Mouse (Mus musculus) limb, embryonic 13.5 days (tissue): ENCODE data around the gene Pex12. TPM values are rescaled to one million over a fixed set of nuclear protein-coding genes. Genes with fewer than 3 reads are reported as not detected.

Source experiments
- ATAC-seq: fragments of 200-750 bp; cut with Nextera tagmentation; 2 replicates; pipeline ENCODE4 v1.8.0; 2017; ENCODE audit warnings: low read depth, moderate number of reproducible peaks, moderate TSS enrichment; ENCODE audit not compliant: low FRiP score
- H3K27ac ChIP-seq: fragments of 300-500 bp; sonication (generic); 2 replicates; pipeline ENCODE4 v1.5.1; 2015; ENCODE audit warnings: inconsistent platforms, mild to moderate bottlenecking, moderate library complexity
- H3K27me3 ChIP-seq: fragments of 300-500 bp; sonication (generic); 2 replicates; pipeline ENCODE4 v1.6.1; 2015; ENCODE audit warnings: mild to moderate bottlenecking, inconsistent platforms
- H3K36me3 ChIP-seq: fragments of 300-500 bp; sonication (generic); 2 replicates; pipeline ENCODE4 v1.6.1; 2015; ENCODE audit warnings: inconsistent platforms, mild to moderate bottlenecking, moderate library complexity
- H3K4me1 ChIP-seq: fragments of 300-500 bp; sonication (generic); 2 replicates; pipeline ENCODE4 v1.6.1; 2015; ENCODE audit warnings: inconsistent platforms
- H3K4me2 ChIP-seq: fragments of 300-500 bp; sonication (generic); replicated peaks from 2 replicates; pipeline ENCODE4 v1.6.1; 2015; ENCODE audit warnings: inconsistent platforms, mild to moderate bottlenecking, moderate library complexity
- H3K4me3 ChIP-seq: fragments of 300-500 bp; sonication (generic); 2 replicates; pipeline ENCODE4 v1.5.1; 2015; ENCODE audit warnings: moderate library complexity, mild to moderate bottlenecking, inconsistent platforms
- H3K9ac ChIP-seq: fragments of 300-500 bp; sonication (generic); 2 replicates; pipeline ENCODE4 v1.6.1; 2015; ENCODE audit warnings: mild to moderate bottlenecking, inconsistent platforms
- H3K9me3 ChIP-seq: fragments of 300-500 bp; sonication (generic); 2 replicates; pipeline ENCODE4 v1.6.1; 2016; ENCODE audit warnings: inconsistent platforms
- WGBS: fragments of 180-500 bp; shearing (Covaris S2); methylation state at CpG from one replicate; pipeline ENCODE4 v1.1.7; 2015; 5-methylcytosine and 5-hydroxymethylcytosine counted together
- polyA plus RNA-seq: library from polyadenylated mRNA; unstranded; fragments of >200 nt; fragmentation: Nextera tagmentation; extraction: Ambion mirVana; gene quantifications from 2 replicates; pipeline ENCODE4 v1.2.1, GENCODE M21; 2015

Gene Pex12
- polyA plus RNA-seq, 1 experiment from 2014 or later = 16.2 TPM

DNA sequence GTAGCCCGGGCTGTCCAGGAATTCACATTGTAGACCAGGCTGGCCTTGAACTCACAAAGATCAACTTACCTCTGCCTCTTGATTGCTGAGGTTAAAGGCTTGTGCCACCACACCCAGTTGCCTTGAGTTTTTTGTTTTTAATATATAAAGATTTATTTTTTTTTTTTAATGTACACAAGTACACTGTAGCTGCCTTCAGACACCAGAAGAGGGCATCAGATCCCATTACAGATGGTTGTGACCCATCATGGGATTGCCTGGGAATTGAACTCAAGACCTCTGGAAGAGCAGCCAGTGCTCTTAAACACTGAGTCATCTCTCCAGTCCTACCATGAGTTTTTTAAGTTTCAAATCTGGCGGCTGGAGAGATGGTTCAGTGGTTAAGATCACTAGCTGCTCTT lies 955 bp downstream of the Pex12 start:
- H3K9ac ChIP-seq = no peak overlapping the region
- ATAC-seq = no peak
- no peaks in the 10 kb centered on the region for H3K27me3 ChIP-seq
- no peak overlapping the region for H3K27ac ChIP-seq
- 0 out of 2 replicates have a peak overlapping the region, but pooled peaks have one; percentile 83 for H3K4me2 ChIP-seq
- H3K9me3 ChIP-seq = no peaks in the 10 kb centered on the region
- WGBS = 61% methylated on average over 2 of the region's 2 CpGs
- H3K36me3 ChIP-seq = peaks cover 13% of the 10 kb centered on the region
- H3K4me1 ChIP-seq = peaks cover 44% of the 10 kb centered on the region
- no peak overlapping the region for H3K4me3 ChIP-seq

DNA sequence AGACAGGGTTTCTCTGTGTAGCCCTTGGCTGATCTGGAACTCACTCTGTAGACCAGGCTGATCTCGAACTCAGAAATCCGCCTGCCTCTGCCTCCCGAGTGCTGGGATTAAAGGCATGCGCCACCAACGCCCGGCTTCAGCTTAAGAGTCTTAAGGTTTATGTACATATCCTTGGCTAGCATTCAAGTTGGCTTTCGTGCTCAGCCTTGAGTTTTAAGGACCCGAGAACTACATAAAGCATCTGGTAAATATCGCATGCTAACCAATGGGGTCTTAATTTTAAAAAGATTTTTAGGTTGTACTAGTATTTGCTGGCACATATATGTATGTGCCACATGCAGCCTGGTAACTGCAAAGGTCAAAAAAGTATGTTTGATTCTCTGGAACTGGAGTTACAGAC lies 2.7 kb downstream of the Pex12 start:
- ATAC-seq = no peak
- H3K27me3 ChIP-seq = no peaks in the 10 kb centered on the region
- no peak overlapping the region for H3K27ac ChIP-seq
- WGBS = 87% methylated on average over 9 of the region's 9 CpGs
- no peak overlapping the region for H3K4me3 ChIP-seq
- no peaks in the 10 kb centered on the region for H3K9me3 ChIP-seq
- peak overlapping the region; percentile 75 for H3K4me2 ChIP-seq
- H3K9ac ChIP-seq = no peak overlapping the region
- peaks cover 27% of the 10 kb centered on the region for H3K36me3 ChIP-seq
- peaks cover 37% of the 10 kb centered on the region for H3K4me1 ChIP-seq

GRCm38 (mm10) chr11:83298225-83299195 lies 3.9 kb downstream of the Pex12 start, which contains the start of gene Ap2b1:
TSS of gene Ap2b1 (plus strand) at chr11:83299024.
- WGBS = 2% methylated on average over 56 of the region's 56 CpGs

DNA sequence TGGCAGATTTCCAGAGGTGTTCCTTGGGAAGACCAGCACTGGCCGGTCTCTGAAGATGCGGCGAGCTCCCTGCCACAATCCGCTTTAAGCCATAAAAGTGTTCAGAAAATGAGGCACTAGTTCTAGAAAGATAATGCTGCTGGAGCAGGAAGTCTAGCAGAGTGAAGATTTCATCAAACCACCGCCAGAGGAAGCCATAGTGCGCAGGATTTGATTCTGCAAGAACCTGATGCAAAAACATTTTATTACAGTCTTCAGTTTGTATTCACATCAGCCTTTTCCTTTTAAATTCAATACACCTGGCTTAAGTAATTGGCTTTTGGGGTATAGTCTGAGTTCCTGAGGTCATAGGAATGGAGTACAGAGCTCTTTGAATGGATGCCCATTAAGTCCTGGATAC lies 4.6 kb downstream of the Pex12 start:
- no peaks in the 10 kb centered on the region for H3K27me3 ChIP-seq
- peak overlapping the region; percentile 78 for H3K4me3 ChIP-seq
- ATAC-seq = no peak
- peaks cover 27% of the 10 kb centered on the region for H3K36me3 ChIP-seq
- no peaks in the 10 kb centered on the region for H3K9me3 ChIP-seq
- H3K27ac ChIP-seq = peak overlapping the region; percentile 91; the same call in 1 of the 2 replicates
- peaks cover 33% of the 10 kb centered on the region for H3K4me1 ChIP-seq
- peak overlapping the region; percentile 83 for H3K9ac ChIP-seq
- peak overlapping the region; percentile 75 for H3K4me2 ChIP-seq
- WGBS = 68% methylated on average over 6 of the region's 6 CpGs

More at GRCm38 (mm10) chr11:83298225-83299195, 3.9 kb downstream of the Pex12 start, which contains the start of gene Ap2b1:
- Histone ChIP-seq H3K36me3 (peaks cover 27% of the 10 kb centered on the region), H3K9me3 (no peaks in the 10 kb centered on the region), H3K9ac (peak within 1 kb of the TSS; percentile 83), H3K4me1 (peaks cover 32% of the 10 kb centered on the region), H3K27ac (peak within 1 kb of the TSS; percentile 91), H3K4me2 (peak within 1 kb of the TSS; percentile 75), H3K27me3 (no peaks in the 10 kb centered on the region), H3K4me3 (peak within 1 kb of the TSS; percentile 78)
- peak; percentile 94 for ATAC-seq

- Histone ChIP-seq H3K36me3 (peaks cover 27% of the 10 kb centered on the region), H3K4me2 (peak overlapping the region; percentile 92; the same call in 1 of the 2 replicates), H3K9ac (no peak overlapping the region), H3K4me3 (no peak overlapping the region), H3K9me3 (no peaks in the 10 kb centered on the region), H3K27me3 (no peaks in the 10 kb centered on the region), H3K27ac (no peak overlapping the region), H3K4me1 (peaks cover 39% of the 10 kb centered on the region)
- WGBS = 98% methylated on average over 2 of the region's 2 CpGs
- no peak for ATAC-seq
These were observed 8.3 kb downstream of the Pex12 start for GRCm38 (mm10) chr11:83294133-83294532.

- no peaks in the 10 kb centered on the region for H3K9me3 ChIP-seq
- WGBS = 83% methylated on average over 1 of the region's 1 CpGs
- H3K9ac ChIP-seq = peak overlapping the region; percentile 85
- no peaks in the 10 kb centered on the region for H3K27me3 ChIP-seq
- H3K4me1 ChIP-seq = peaks cover 38% of the 10 kb centered on the region
- peak overlapping the region; percentile 92 for H3K4me2 ChIP-seq
- ATAC-seq = no peak
- H3K27ac ChIP-seq = no peak overlapping the region
- peak overlapping the region; percentile 72 for H3K4me3 ChIP-seq
- H3K36me3 ChIP-seq = peaks cover 27% of the 10 kb centered on the region
These were observed 9.2 kb downstream of the Pex12 start for GRCm38 (mm10) chr11:83293182-83293581.

DNA sequence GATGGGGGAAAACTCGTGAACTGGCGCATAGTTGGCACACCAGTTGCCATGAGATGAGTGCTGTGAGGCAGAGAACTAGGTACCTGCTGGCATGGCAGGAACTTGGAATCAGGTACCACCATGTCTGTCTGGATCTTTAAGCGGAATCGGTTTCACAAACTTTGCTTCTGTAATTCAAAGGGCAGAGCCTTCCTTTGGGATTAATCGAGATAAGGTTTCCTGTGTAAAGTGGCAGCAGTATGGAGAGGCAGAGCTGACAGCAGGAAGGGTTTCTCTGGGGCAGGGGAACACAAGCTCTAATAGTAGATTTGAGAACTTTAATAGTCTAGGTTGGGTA lies 10.2 kb downstream of the Pex12 start:
- peak overlapping the region; percentile 85 for H3K9ac ChIP-seq
- ATAC-seq = no peak
- H3K27ac ChIP-seq = 0 out of 2 replicates have a peak overlapping the region, but pooled peaks have one; percentile 83
- H3K27me3 ChIP-seq = no peaks in the 10 kb centered on the region
- peaks cover 23% of the 10 kb centered on the region for H3K36me3 ChIP-seq
- peak overlapping the region; percentile 72 for H3K4me3 ChIP-seq
- peaks cover 29% of the 10 kb centered on the region for H3K4me1 ChIP-seq
- peak overlapping the region; percentile 92 for H3K4me2 ChIP-seq
- no peaks in the 10 kb centered on the region for H3K9me3 ChIP-seq
- 2% methylated on average over 5 of the region's 5 CpGs for WGBS

DNA sequence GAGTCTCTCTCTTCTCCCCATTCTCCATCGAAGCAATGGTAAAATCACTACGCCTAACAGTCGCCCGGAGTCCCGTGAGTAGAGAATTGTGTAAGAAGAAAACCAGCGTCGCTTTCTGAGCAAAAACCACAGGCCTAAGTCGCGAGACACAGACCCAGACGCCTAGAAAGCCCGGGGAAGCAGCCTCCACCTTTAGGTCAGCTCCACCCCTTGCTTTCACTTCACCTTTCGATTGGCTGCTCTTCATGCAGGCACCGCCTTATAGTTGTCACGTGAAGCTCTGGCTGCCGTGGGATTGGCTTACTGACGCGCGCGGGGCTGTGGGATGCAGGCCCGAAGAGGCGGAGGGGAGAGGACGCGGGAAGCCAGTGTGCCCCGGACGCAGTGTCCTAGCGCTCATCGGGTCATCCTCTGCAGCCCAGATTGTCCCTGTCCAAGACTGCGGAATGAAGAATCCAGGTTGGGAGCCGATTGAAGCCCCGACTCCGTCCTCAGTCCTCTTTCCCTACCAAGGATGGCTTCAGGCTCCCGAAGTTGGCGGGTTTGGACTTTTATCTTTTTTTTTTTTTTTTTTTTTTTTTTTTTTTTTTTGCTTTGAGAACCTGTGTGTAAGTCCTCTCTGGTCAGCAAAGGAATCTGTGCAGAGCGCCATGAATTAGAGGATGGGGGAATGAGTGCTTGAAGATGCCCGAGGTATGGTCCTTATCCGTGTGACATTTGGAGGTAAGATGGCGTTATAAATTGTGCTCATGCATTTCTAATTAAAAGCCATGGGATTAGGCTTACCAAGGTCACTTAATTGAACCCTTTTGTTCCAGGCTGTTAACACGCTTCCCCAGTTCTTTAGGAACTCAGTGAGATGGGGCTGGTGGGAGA lies 10.8 kb downstream of the Pex12 start:
- WGBS = under 1% methylated on average over 38 of the region's 38 CpGs
- Histone ChIP-seq H3K27ac (peak overlapping the region; percentile 83), H3K27me3 (no peaks in the 10 kb centered on the region), H3K4me3 (peak overlapping the region; percentile 72), H3K4me1 (peaks cover 26% of the 10 kb centered on the region), H3K36me3 (peaks cover 17% of the 10 kb centered on the region), H3K9me3 (no peaks in the 10 kb centered on the region), H3K4me2 (peak overlapping the region; percentile 92), H3K9ac (peak overlapping the region; percentile 85)
- peak; percentile 100 for ATAC-seq

DNA sequence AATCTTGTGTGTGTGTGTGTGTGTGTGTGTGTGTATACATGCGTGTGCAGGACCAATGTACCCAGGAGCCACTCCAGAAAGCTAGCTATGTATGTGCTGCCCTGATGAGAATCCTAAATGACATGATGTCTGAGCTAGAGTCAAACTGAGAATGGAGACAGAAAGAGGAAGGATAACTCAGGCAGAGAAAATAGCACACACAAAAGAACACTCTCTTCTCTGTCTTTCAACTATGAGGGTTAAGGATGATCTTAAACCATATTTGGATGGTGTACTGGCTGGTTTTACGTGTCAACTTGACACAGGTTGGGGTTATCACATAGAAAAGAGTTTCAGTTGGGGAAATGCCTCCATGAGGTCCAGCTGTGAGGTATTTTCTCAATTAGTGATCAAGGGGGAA lies 12.8 kb downstream of the Pex12 start:
- Histone ChIP-seq H3K4me3 (no peak overlapping the region), H3K36me3 (no peaks in the 10 kb centered on the region), H3K4me1 (peaks cover 26% of the 10 kb centered on the region), H3K9ac (0 out of 2 replicates have a peak overlapping the region, but pooled peaks have one; percentile 8), H3K27ac (no peak overlapping the region), H3K9me3 (no peaks in the 10 kb centered on the region), H3K4me2 (no peak overlapping the region), H3K27me3 (no peaks in the 10 kb centered on the region)
- no peak for ATAC-seq
- 70% methylated on average over 2 of the region's 2 CpGs for WGBS

DNA sequence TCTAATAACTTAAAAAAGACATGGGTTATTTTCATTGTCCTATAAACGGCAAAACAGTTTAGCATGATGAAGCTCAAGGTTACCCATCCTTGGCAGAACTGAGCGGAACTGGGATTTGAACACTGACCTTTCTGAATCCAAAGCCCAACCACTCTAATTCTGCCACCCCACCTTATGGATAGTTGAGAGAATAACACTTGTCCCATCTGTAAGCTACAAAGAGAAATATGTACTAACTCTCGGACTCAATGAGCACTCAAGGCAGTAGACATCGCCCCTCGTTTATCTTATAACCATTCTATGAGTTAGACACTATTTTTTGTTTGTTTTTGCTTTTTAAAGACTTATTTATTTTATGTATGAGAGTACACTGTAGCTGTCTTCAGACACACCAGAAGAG lies 13.3 kb downstream of the Pex12 start:
- H3K27me3 ChIP-seq = no peaks in the 10 kb centered on the region
- H3K9ac ChIP-seq = no peak overlapping the region
- no peak for ATAC-seq
- 89% methylated on average over 5 of the region's 5 CpGs for WGBS
- no peak overlapping the region for H3K4me2 ChIP-seq
- no peak overlapping the region for H3K27ac ChIP-seq
- H3K4me1 ChIP-seq = peaks cover 24% of the 10 kb centered on the region
- no peak overlapping the region for H3K4me3 ChIP-seq
- H3K36me3 ChIP-seq = no peaks in the 10 kb centered on the region
- H3K9me3 ChIP-seq = no peaks in the 10 kb centered on the region

DNA sequence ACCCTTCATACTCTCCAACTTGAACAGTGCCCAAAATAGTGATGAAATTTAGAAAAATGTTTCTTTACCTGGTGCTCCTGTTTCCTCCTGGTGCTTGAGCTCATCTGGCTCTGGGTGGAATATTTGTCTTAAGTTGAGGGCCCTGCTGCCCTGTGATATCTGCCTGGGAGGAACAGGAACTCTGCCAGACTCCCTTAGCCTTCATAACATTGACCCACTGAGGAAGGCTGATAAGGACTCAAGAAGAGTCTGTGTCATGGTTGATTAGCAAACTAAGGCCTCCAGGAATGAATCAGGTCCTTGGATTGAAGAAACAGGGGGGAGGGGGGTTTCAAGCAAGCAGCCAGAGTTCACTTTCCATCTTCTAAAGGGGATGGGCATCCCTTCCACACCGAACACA lies 15.8 kb downstream of the Pex12 start, which contains the start of gene Slfn14:
Gene Slfn14 (minus strand): TSS at position 161 of the 400 bp plus-strand sequence.
- WGBS = 92% methylated on average over 1 of the region's 1 CpGs
- 0 out of 2 replicates have a peak, but pooled peaks cover 7% of the 10 kb centered on the region for H3K4me1 ChIP-seq
- H3K36me3 ChIP-seq = no peaks in the 10 kb centered on the region
- no peaks in the 10 kb centered on the region for H3K27me3 ChIP-seq
- no peak within 1 kb of the TSS for H3K4me3 ChIP-seq
- H3K27ac ChIP-seq = no peak within 1 kb of the TSS
- no peak within 1 kb of the TSS for H3K4me2 ChIP-seq
- no peak for ATAC-seq
- no peak within 1 kb of the TSS for H3K9ac ChIP-seq
- no peaks in the 10 kb centered on the region for H3K9me3 ChIP-seq
